Mouse (Mus musculus): ENCODE data around the gene Mettl21e. TPM values are rescaled to one million over a fixed set of nuclear protein-coding genes. Genes with fewer than 3 reads are reported as not detected.

The Mettl21e gene
- polyA plus RNA-seq, 1 experiment = not detected

DNA sequence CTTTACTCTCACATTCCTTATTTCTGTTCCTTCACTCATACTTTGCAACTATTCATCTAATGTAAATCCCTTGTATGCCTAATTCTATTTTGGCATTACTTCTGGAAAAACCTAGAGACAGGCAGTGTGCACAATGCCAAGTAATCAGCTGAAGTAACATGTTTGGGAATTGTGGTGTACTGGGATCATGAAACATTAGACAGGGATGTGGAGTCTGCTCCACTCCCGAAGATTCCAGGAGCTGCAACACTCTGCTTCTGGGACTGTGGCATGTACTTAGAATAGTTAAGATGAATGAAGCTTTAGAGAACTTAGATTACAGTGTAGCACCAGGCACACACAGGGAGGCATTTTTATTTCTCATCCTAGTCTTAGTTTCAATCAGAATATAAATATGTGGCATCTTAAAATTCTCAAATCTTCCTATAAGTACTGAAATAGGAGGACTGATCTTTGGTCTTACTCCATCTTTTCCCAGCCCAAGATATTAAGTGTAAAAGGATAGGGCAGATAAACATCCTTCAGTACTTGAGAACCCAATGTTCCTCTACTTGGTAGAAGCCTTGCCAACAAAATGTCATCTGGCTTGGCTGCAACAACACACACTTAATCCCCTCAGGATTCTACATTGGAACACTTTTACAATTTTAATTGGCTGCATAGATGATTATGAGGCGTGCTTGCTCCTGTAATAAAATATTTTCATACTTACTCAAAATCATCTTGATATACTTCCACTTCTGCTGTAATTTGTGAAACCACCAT is 2.2 kb downstream of the Mettl21e start:
- Histone ChIP-seq H3K4me3 (replicated peaks; ENCODE audit: insufficient read depth, low read depth, low read length) (no peak overlapping the region), H3K27me3 (ENCODE audit: control insufficient read depth, insufficient read depth, low read length) (no peaks in the 10 kb centered on the region), H3K4me1 (ENCODE audit: control insufficient read depth, insufficient read depth, low read length) (peaks cover 2% of the 10 kb centered on the region; the same call in 1 of the 2 replicates), H3K27ac (ENCODE audit: insufficient read depth, low read length) (no peak overlapping the region)
- TF ChIP-seq POLR2A (IDR thresholded peaks at IDR 0.05; ENCODE audit: borderline replicate concordance, insufficient read depth, low read length) (no peak), CTCF (IDR thresholded peaks at IDR 0.05; ENCODE audit: borderline replicate concordance, insufficient read depth, low read depth, low read length) (no peak)
- peak in 1 of 2 experiments; percentile 33 for DNase-seq
- 38% methylated on average over 2 of the region's 2 CpGs for WGBS

DNA sequence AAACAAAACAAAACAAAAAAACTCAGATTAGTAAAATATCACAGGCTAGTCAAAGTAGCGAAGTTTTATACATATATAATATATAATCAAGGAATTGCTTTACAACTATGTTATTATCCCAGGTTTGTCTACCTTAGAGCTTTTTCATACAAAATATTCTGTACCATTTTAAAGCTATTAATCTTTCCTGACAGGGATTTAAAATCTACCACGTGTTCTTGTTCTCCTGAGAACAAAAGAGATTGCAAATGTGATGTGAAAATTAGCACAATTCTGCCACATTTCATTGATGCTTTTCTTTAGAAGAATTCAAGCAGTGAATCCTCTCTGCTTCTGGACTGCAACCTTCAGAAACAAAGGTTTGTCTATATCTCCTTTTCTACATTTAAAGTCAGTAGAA is 4.3 kb downstream of the Mettl21e start:
- Histone ChIP-seq H3K27ac (ENCODE audit: insufficient read depth, low read length) (no peak overlapping the region), H3K4me3 (replicated peaks; ENCODE audit: insufficient read depth, low read depth, low read length) (no peak overlapping the region), H3K27me3 (ENCODE audit: control insufficient read depth, insufficient read depth, low read length) (no peaks in the 10 kb centered on the region), H3K4me1 (ENCODE audit: control insufficient read depth, insufficient read depth, low read length) (peaks cover 2% of the 10 kb centered on the region; the same call in 1 of the 2 replicates)
- TF ChIP-seq CTCF (IDR thresholded peaks at IDR 0.05; ENCODE audit: borderline replicate concordance, insufficient read depth, low read depth, low read length) (no peak), POLR2A (IDR thresholded peaks at IDR 0.05; ENCODE audit: borderline replicate concordance, insufficient read depth, low read length) (no peak)
- DNase-seq = no peak
- 68% methylated on average over 2 of the region's 2 CpGs for WGBS

DNA sequence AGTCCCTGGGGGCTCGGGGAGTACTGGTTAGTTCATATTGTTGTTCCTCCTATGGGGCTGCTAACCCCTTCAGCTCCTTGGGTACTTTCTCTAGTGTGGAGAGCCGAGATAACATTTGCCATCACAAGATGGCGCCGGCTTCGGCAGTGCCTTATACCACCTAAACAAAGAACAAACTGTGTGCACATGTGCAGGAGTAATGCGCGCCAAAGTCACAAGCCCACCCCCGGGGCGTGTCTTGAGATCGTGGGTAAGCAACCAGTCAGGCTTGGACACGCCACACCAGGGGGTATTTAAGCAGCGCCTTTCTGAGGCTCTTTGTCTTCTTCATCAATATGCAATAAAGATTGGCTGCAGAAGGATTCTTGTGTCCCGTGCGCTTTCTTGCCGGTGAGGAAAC is 15.9 kb downstream of the Mettl21e start:
- no peak overlapping the region for H3K27ac ChIP-seq (ENCODE audit: insufficient read depth, low read length)
- H3K27me3 ChIP-seq (ENCODE audit: control insufficient read depth, insufficient read depth, low read length) = no peaks in the 10 kb centered on the region
- H3K4me3 ChIP-seq (replicated peaks; ENCODE audit: insufficient read depth, low read depth, low read length) = no peak overlapping the region
- DNase-seq = no peak
- TF ChIP-seq CTCF (IDR thresholded peaks at IDR 0.05; ENCODE audit: borderline replicate concordance, insufficient read depth, low read depth, low read length) (no peak), POLR2A (IDR thresholded peaks at IDR 0.05; ENCODE audit: borderline replicate concordance, insufficient read depth, low read length) (no peak)
- 79% methylated on average over 15 of the region's 15 CpGs for WGBS
- no peaks in the 10 kb centered on the region for H3K4me1 ChIP-seq (ENCODE audit: control insufficient read depth, insufficient read depth, low read length)

DNA sequence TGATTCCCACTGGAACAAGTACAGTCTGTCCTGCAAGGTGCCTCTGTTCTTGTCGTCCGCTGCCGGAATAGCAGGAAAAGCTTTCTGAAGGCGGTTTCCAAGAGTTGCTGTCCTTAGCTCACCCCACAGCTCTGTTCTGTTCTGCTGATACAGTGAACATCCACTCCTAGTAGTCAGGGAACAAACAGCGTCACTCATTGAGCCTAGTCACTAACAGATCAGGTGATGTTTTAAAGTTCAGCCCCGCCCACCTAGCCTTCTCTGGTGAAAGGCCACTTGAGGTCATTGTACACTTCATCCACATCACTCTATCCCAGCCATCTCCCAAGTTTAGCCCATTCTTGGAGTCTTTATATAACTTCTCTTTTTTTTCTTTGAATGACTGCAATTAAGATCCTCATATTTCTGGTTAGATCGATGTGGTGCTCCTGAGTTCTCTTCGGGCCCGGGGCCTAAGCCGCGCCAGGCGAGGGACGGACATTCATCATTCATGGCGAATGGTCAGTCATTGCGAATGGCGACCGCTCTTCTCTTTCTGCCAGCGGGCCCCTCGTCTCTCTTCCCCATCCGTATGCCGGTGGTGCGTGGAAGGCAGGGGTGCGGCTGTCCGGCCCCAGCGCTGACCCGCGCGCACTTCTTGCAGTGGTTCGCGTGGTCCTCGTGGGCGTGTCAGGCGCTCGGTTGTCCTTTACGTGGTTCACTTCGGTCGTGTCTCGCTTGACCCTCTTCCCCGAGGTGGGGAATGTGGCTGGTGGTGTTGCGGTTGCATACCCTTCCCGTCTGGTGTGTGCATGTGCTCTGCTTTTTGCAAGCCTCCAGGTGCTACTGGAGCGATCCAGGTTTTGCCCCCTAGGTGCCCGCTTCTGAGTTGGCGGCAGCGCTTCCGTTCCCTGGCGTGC is 20.2 kb downstream of the Mettl21e start:
- Histone ChIP-seq H3K27ac (ENCODE audit: insufficient read depth, low read length) (no peak overlapping the region), H3K4me1 (ENCODE audit: control insufficient read depth, insufficient read depth, low read length) (no peaks in the 10 kb centered on the region), H3K27me3 (ENCODE audit: control insufficient read depth, insufficient read depth, low read length) (no peaks in the 10 kb centered on the region), H3K4me3 (replicated peaks; ENCODE audit: insufficient read depth, low read depth, low read length) (peak overlapping the region; percentile 43)
- DNase-seq = peak; percentile 32 to 39
- WGBS = 15% methylated on average over 47 of the region's 47 CpGs
- TF ChIP-seq POLR2A (IDR thresholded peaks at IDR 0.05; ENCODE audit: borderline replicate concordance, insufficient read depth, low read length) (no peak), CTCF (IDR thresholded peaks at IDR 0.05; ENCODE audit: borderline replicate concordance, insufficient read depth, low read depth, low read length) (no peak)

- TF ChIP-seq POLR2A (IDR thresholded peaks at IDR 0.05; ENCODE audit: borderline replicate concordance, insufficient read depth, low read length) = no peak
- TF ChIP-seq CTCF (IDR thresholded peaks at IDR 0.05; ENCODE audit: borderline replicate concordance, insufficient read depth, low read depth, low read length) = no peak
- no peaks in the 10 kb centered on the region for H3K4me1 ChIP-seq (ENCODE audit: control insufficient read depth, insufficient read depth, low read length)
- H3K4me3 ChIP-seq (replicated peaks; ENCODE audit: insufficient read depth, low read depth, low read length) = no peak overlapping the region
- H3K27ac ChIP-seq (ENCODE audit: insufficient read depth, low read length) = no peak overlapping the region
- DNase-seq = no peak
- H3K27me3 ChIP-seq (ENCODE audit: control insufficient read depth, insufficient read depth, low read length) = no peaks in the 10 kb centered on the region
These were observed 32.4 kb downstream of the Mettl21e start for GRCm38 (mm10) chr1:44186396-44186795.

GRCm38 (mm10) chr1:44178086-44178485 is 40.7 kb downstream of the Mettl21e start:
- Histone ChIP-seq H3K27me3 (ENCODE audit: control insufficient read depth, insufficient read depth, low read length) (no peaks in the 10 kb centered on the region), H3K4me3 (replicated peaks; ENCODE audit: insufficient read depth, low read depth, low read length) (no peak overlapping the region), H3K4me1 (ENCODE audit: control insufficient read depth, insufficient read depth, low read length) (no peaks in the 10 kb centered on the region), H3K27ac (ENCODE audit: insufficient read depth, low read length) (no peak overlapping the region)
- 95% methylated on average over 5 of the region's 5 CpGs for WGBS
- no peak for DNase-seq
- TF ChIP-seq CTCF (IDR thresholded peaks at IDR 0.05; ENCODE audit: borderline replicate concordance, insufficient read depth, low read depth, low read length) (no peak), POLR2A (IDR thresholded peaks at IDR 0.05; ENCODE audit: borderline replicate concordance, insufficient read depth, low read length) (no peak)

GRCm38 (mm10) chr1:44173903-44174302 is 44.9 kb downstream of the Mettl21e start:
- Histone ChIP-seq H3K4me1 (ENCODE audit: control insufficient read depth, insufficient read depth, low read length) (no peaks in the 10 kb centered on the region), H3K27me3 (ENCODE audit: control insufficient read depth, insufficient read depth, low read length) (no peaks in the 10 kb centered on the region), H3K4me3 (replicated peaks; ENCODE audit: insufficient read depth, low read depth, low read length) (no peak overlapping the region), H3K27ac (ENCODE audit: insufficient read depth, low read length) (no peak overlapping the region)
- DNase-seq = no peak
- 91% methylated on average over 8 of the region's 8 CpGs for WGBS
- TF ChIP-seq CTCF (IDR thresholded peaks at IDR 0.05; ENCODE audit: borderline replicate concordance, insufficient read depth, low read depth, low read length) (no peak), POLR2A (IDR thresholded peaks at IDR 0.05; ENCODE audit: borderline replicate concordance, insufficient read depth, low read length) (no peak)

Measured in cerebellum, adult 2 months (tissue).